Mouse (Mus musculus) liver, embryonic 15.5 days (tissue): ENCODE results near the gene Ttll5. TPM values are rescaled to one million over a fixed set of nuclear protein-coding genes. Genes with fewer than 3 reads are reported as not detected.

Experiments used
- ATAC-seq: fragments of 200-750 bp; cut with Nextera tagmentation; 2 replicates; pipeline ENCODE4 v1.8.0; 2017; ENCODE audit warnings: moderate number of reproducible peaks, mild to moderate bottlenecking, moderate library complexity; ENCODE audit not compliant: insufficient read depth
- H3K27ac ChIP-seq: fragments of 300-500 bp; sonication (generic); replicated peaks from 2 replicates; pipeline ENCODE4 v1.5.1; 2015; ENCODE audit warnings: mild to moderate bottlenecking, inconsistent platforms
- H3K27me3 ChIP-seq: fragments of 300-500 bp; sonication (generic); 2 replicates; pipeline ENCODE4 v1.6.1; 2015; ENCODE audit warnings: mild to moderate bottlenecking, inconsistent platforms
- H3K36me3 ChIP-seq: fragments of 300-500 bp; sonication (generic); replicated peaks from 2 replicates; pipeline ENCODE4 v1.6.1; 2015; ENCODE audit warnings: moderate library complexity, mild to moderate bottlenecking, inconsistent platforms
- H3K4me1 ChIP-seq: fragments of 300-500 bp; sonication (generic); replicated peaks from 2 replicates; pipeline ENCODE4 v1.6.1; 2015; ENCODE audit warnings: inconsistent platforms
- H3K4me2 ChIP-seq: fragments of 300-500 bp; sonication (generic); 2 replicates; pipeline ENCODE4 v1.6.1; 2015; ENCODE audit warnings: moderate library complexity, mild to moderate bottlenecking, inconsistent platforms
- H3K4me3 ChIP-seq: fragments of 300-500 bp; sonication (generic); replicated peaks from 2 replicates; pipeline ENCODE4 v1.5.1; 2015; ENCODE audit warnings: mild to moderate bottlenecking, inconsistent platforms
- H3K9ac ChIP-seq: fragments of 300-500 bp; sonication (generic); 2 replicates; pipeline ENCODE4 v1.6.1; 2015; ENCODE audit warnings: moderate library complexity, mild to moderate bottlenecking, inconsistent platforms
- H3K9me3 ChIP-seq: fragments of 300-500 bp; sonication (generic); replicated peaks from 2 replicates; pipeline ENCODE4 v1.6.1; 2016; ENCODE audit warnings: inconsistent platforms
- WGBS: fragments of 180-500 bp; shearing (Covaris S2); methylation state at CpG from one replicate; pipeline ENCODE4 v1.1.7; 2015; ENCODE audit warnings: mixed read lengths; ENCODE audit not compliant: insufficient replicate concordance; 5-methylcytosine and 5-hydroxymethylcytosine counted together
- polyA plus RNA-seq: library from polyadenylated mRNA; unstranded; fragments of >200 nt; fragmentation: Nextera tagmentation; extraction: Ambion mirVana; gene quantifications from 2 replicates; pipeline ENCODE4 v1.2.1, GENCODE M21; 2015

The Ttll5 gene
- polyA plus RNA-seq, 1 experiment from 2014 or later, result 5.5 TPM

- WGBS, result 78% methylated on average over 1 of the region's 1 CpGs
- no peaks in the 10 kb centered on the region for H3K27me3 ChIP-seq
Observed at GRCm38 (mm10) chr12:86027747-86028146, 203.3 kb downstream of the Ttll5 start.

GRCm38 (mm10) chr12:86030932-86031331, 206.5 kb downstream of the Ttll5 start:
- no peak overlapping the region for H3K4me2 ChIP-seq
- no peak overlapping the region for H3K27ac ChIP-seq
- peaks cover 4% of the 10 kb centered on the region; the same call in 1 of the 2 replicates for H3K4me1 ChIP-seq
- ATAC-seq, result 0 out of 2 replicates have a peak, but pooled peaks have one; percentile 22
- H3K36me3 ChIP-seq, result 0 out of 2 replicates have a peak, but pooled peaks cover under 1% of the 10 kb centered on the region
- H3K27me3 ChIP-seq, result no peaks in the 10 kb centered on the region
- WGBS, result 49% methylated on average over 5 of the region's 5 CpGs
- H3K9ac ChIP-seq, result no peak overlapping the region
- no peaks in the 10 kb centered on the region for H3K9me3 ChIP-seq
- no peak overlapping the region for H3K4me3 ChIP-seq

More at GRCm38 (mm10) chr12:86027747-86028146, 203.3 kb downstream of the Ttll5 start:
- Histone ChIP-seq H3K27ac (no peak overlapping the region), H3K9me3 (no peaks in the 10 kb centered on the region), H3K4me2 (no peak overlapping the region), H3K4me3 (no peak overlapping the region), H3K36me3 (0 out of 2 replicates have a peak, but pooled peaks cover 6% of the 10 kb centered on the region), H3K9ac (no peak overlapping the region), H3K4me1 (peaks cover 4% of the 10 kb centered on the region; the same call in 1 of the 2 replicates)
- no peak for ATAC-seq

GRCm38 (mm10) chr12:86035586-86035985, 211.1 kb downstream of the Ttll5 start:
- Histone ChIP-seq H3K9me3 (no peaks in the 10 kb centered on the region), H3K9ac (no peak overlapping the region), H3K36me3 (no peaks in the 10 kb centered on the region), H3K4me3 (no peak overlapping the region), H3K4me1 (peaks cover 4% of the 10 kb centered on the region; the same call in 1 of the 2 replicates), H3K4me2 (no peak overlapping the region), H3K27ac (no peak overlapping the region), H3K27me3 (no peaks in the 10 kb centered on the region)
- no peak for ATAC-seq

GRCm38 (mm10) chr12:86036368-86037166, 212.1 kb downstream of the Ttll5 start:
- WGBS, result 62% methylated on average over 9 of the region's 9 CpGs
- Histone ChIP-seq H3K4me2 (no peak overlapping the region), H3K9ac (no peak overlapping the region), H3K36me3 (no peaks in the 10 kb centered on the region), H3K9me3 (no peaks in the 10 kb centered on the region), H3K4me1 (no peaks in the 10 kb centered on the region), H3K27me3 (no peaks in the 10 kb centered on the region), H3K27ac (no peak overlapping the region), H3K4me3 (no peak overlapping the region)
- ATAC-seq, result no peak

- no peak for ATAC-seq
- no peaks in the 10 kb centered on the region for H3K9me3 ChIP-seq
- no peak overlapping the region for H3K4me3 ChIP-seq
- 62% methylated on average over 12 of the region's 12 CpGs for WGBS
- H3K4me1 ChIP-seq, result no peaks in the 10 kb centered on the region
- no peak overlapping the region for H3K4me2 ChIP-seq
- no peak overlapping the region for H3K9ac ChIP-seq
- no peak overlapping the region for H3K27ac ChIP-seq
- no peaks in the 10 kb centered on the region for H3K36me3 ChIP-seq
- no peaks in the 10 kb centered on the region for H3K27me3 ChIP-seq
Observed at GRCm38 (mm10) chr12:86037235-86037921, 212.9 kb downstream of the Ttll5 start.

- Histone ChIP-seq H3K27ac (no peak overlapping the region), H3K9me3 (no peaks in the 10 kb centered on the region), H3K4me3 (no peak overlapping the region), H3K4me1 (no peaks in the 10 kb centered on the region), H3K36me3 (no peaks in the 10 kb centered on the region), H3K4me2 (no peak overlapping the region), H3K27me3 (no peaks in the 10 kb centered on the region), H3K9ac (no peak overlapping the region)
- ATAC-seq, result no peak
- WGBS, result 65% methylated on average over 5 of the region's 5 CpGs
Observed at GRCm38 (mm10) chr12:86039078-86039477, 214.6 kb downstream of the Ttll5 start.

- Histone ChIP-seq H3K4me2 (no peak overlapping the region), H3K9ac (no peak overlapping the region), H3K27ac (no peak overlapping the region), H3K9me3 (no peaks in the 10 kb centered on the region), H3K4me3 (no peak overlapping the region), H3K27me3 (no peaks in the 10 kb centered on the region), H3K4me1 (no peaks in the 10 kb centered on the region), H3K36me3 (no peaks in the 10 kb centered on the region)
- WGBS, result 78% methylated on average over 6 of the region's 6 CpGs
- no peak for ATAC-seq
Observed at GRCm38 (mm10) chr12:86039751-86040150, 215.3 kb downstream of the Ttll5 start.

- Histone ChIP-seq H3K27ac (no peak overlapping the region), H3K36me3 (no peaks in the 10 kb centered on the region), H3K27me3 (no peaks in the 10 kb centered on the region), H3K4me2 (no peak overlapping the region), H3K9ac (no peak overlapping the region), H3K4me3 (no peak overlapping the region), H3K4me1 (0 out of 2 replicates have a peak, but pooled peaks cover 5% of the 10 kb centered on the region), H3K9me3 (no peaks in the 10 kb centered on the region)
- WGBS, result 58% methylated on average over 5 of the region's 5 CpGs
- no peak for ATAC-seq
Observed at GRCm38 (mm10) chr12:86046141-86046540, 221.7 kb downstream of the Ttll5 start.

GRCm38 (mm10) chr12:86046776-86047175, 222.3 kb downstream of the Ttll5 start:
- Histone ChIP-seq H3K27me3 (no peaks in the 10 kb centered on the region), H3K27ac (no peak overlapping the region)
- 55% methylated on average over 2 of the region's 2 CpGs for WGBS

GRCm38 (mm10) chr12:86047376-86047775, 222.9 kb downstream of the Ttll5 start:
- ATAC-seq, result no peak
- Histone ChIP-seq H3K27ac (no peak overlapping the region), H3K4me3 (no peak overlapping the region), H3K4me1 (0 out of 2 replicates have a peak, but pooled peaks cover 11% of the 10 kb centered on the region), H3K9ac (no peak overlapping the region), H3K9me3 (no peaks in the 10 kb centered on the region), H3K36me3 (no peaks in the 10 kb centered on the region), H3K4me2 (no peak overlapping the region), H3K27me3 (no peaks in the 10 kb centered on the region)
- WGBS, result 33% methylated on average over 8 of the region's 8 CpGs

More at GRCm38 (mm10) chr12:86046776-86047175, 222.3 kb downstream of the Ttll5 start:
- 0 out of 2 replicates have a peak, but pooled peaks cover 11% of the 10 kb centered on the region for H3K4me1 ChIP-seq
- H3K9me3 ChIP-seq, result no peaks in the 10 kb centered on the region
- no peak for ATAC-seq
- no peaks in the 10 kb centered on the region for H3K36me3 ChIP-seq
- H3K4me3 ChIP-seq, result no peak overlapping the region
- no peak overlapping the region for H3K9ac ChIP-seq
- no peak overlapping the region for H3K4me2 ChIP-seq

- Histone ChIP-seq H3K27ac (no peak overlapping the region), H3K27me3 (no peaks in the 10 kb centered on the region), H3K9me3 (no peaks in the 10 kb centered on the region), H3K4me1 (0 out of 2 replicates have a peak, but pooled peaks cover 11% of the 10 kb centered on the region), H3K9ac (no peak overlapping the region), H3K4me3 (no peak overlapping the region), H3K36me3 (no peaks in the 10 kb centered on the region), H3K4me2 (no peak overlapping the region)
- WGBS, result 75% methylated on average over 6 of the region's 6 CpGs
- no peak for ATAC-seq
Observed at GRCm38 (mm10) chr12:86049813-86050212, 225.4 kb downstream of the Ttll5 start.
